Mouse (Mus musculus) right cerebral cortex, postnatal 10 days (tissue): ENCODE results near the gene Supv3l1.

Experiments
- DNase-seq, 2 experiments: peaks; one replicate each; pipeline ENCODE4 v3.0.0; 2021; ENCODE audit warnings: low spot score in 2 of 2

Supv3l1 gene

GRCm38 (mm10) chr10:62413606-62413982, 35.9 kb downstream of the Supv3l1 start:
- DNase-seq = no peak

- no peak for DNase-seq
Measured at GRCm38 (mm10) chr10:62412906-62413605, 36.5 kb downstream of the Supv3l1 start.

- peak; percentile 40 to 48 for DNase-seq
Measured at GRCm38 (mm10) chr10:62411431-62412410, 37.8 kb downstream of the Supv3l1 start.

GRCm38 (mm10) chr10:62410943-62411342, 38.6 kb downstream of the Supv3l1 start:
- DNase-seq = peak; percentile 76 to 79

GRCm38 (mm10) chr10:62404901-62405300, 44.6 kb downstream of the Supv3l1 start:
- peak; percentile 44 for DNase-seq

GRCm38 (mm10) chr10:62401641-62402111, 47.9 kb downstream of the Supv3l1 start:
- DNase-seq = peak; percentile 63 to 71

- no peak for DNase-seq
Measured at GRCm38 (mm10) chr10:62383011-62383410, 66.5 kb downstream of the Supv3l1 start.

- no peak for DNase-seq
Measured at GRCm38 (mm10) chr10:62380936-62381335, 68.6 kb downstream of the Supv3l1 start.

- DNase-seq = no peak
Measured at GRCm38 (mm10) chr10:62379808-62380207, 69.7 kb downstream of the Supv3l1 start, which contains the start of gene Hk1. Hk1 (minus strand) TSS chr10:62379908.
